In genomic region chr9:75762487-75762886, GRCm38 (mm10) we compare ENCODE assay signal across 9 mouse cellular contexts. TPM values are rescaled to one million over a fixed set of nuclear protein-coding genes. Genes with fewer than 3 reads are reported as not detected.
DNase-seq lines count a peak whose midpoint lies in the region; ATAC-seq and TF ChIP-seq lines count a peak whose summit lies in the region.
"Had no signal": no experiment of that assay in that cellular context is flagged by ENCODE, and none has a peak within 500 bp of the region (broad histone marks: within the 10 kb centered on the region; RNA-seq: fewer than 3 reads in every experiment).

No protein-coding gene starts in this region.

- H3K27me3 ChIP-seq in heart, adult 2 months (ENCODE audit: control insufficient read depth, insufficient read depth, low read length), result no peaks in the 10 kb centered on the region
- H3K27me3 ChIP-seq: hindbrain, embryonic 15.5 days had no signal

- TF ChIP-seq CTCF in heart, adult 2 months (IDR thresholded peaks at IDR 0.05), result peak; percentile 76

- ATAC-seq in erythroblast, adult 5-6 weeks (replicated peaks; ENCODE audit: low FRiP score, poor library complexity, severe bottlenecking), result no peak

- DNase-seq in heart, adult 2 months, result no peak
- DNase-seq in heart, postnatal 25 days (ENCODE audit: low spot score), result no peak
- peak; percentile 13 for DNase-seq in right cerebral cortex, adult 18-20 months
- DNase-seq in right cerebral cortex, postnatal 25 days, result no peak
- peak; percentile 77 for DNase-seq in embryo, embryonic 10.5 days (ENCODE audit: low spot score)
- peak; percentile 54 for DNase-seq in lung, postnatal 25 days (ENCODE audit: low spot score)
- DNase-seq in natural killer cell, adult 2 months (ENCODE audit: low spot score in 2 of 2), result no peak

- intact Hi-C loops in heart, adult 2 months (cut with DNase I), result loop anchor here (1.0 to 10.0 kb wide), 2 partner anchors 142 to 361 kb away; no protein-coding TSS in a partner anchor
- intact Hi-C loops in heart, postnatal 25 days (cut with DNase I), result loop anchor here (1.0 to 2.0 kb wide), 2 partner anchors 361 to 474 kb away; no protein-coding TSS in a partner anchor

- H3K79me2 ChIP-seq in heart, adult 2 months (replicated peaks; ENCODE audit: control insufficient read depth, insufficient read depth, low read length), result no peaks in the 10 kb centered on the region

- H3K4me3 ChIP-seq in heart, adult 2 months, result no peak overlapping the region
- H3K4me3 ChIP-seq: hindbrain, embryonic 15.5 days had no signal

- H3K9ac ChIP-seq in heart, adult 2 months (ENCODE audit: low read depth, low read length), result no peak overlapping the region
- H3K9ac ChIP-seq: hindbrain, embryonic 15.5 days had no signal

- no peak for TF ChIP-seq EP300 in heart, adult 2 months (IDR thresholded peaks at IDR 0.05; ENCODE audit: insufficient read depth, low read depth, low read length)

- WGBS in heart, adult 2 months, result 23% methylated on average over 5 of the region's 5 CpGs

- TF ChIP-seq POLR2A in heart, adult 2 months (IDR thresholded peaks at IDR 0.05; ENCODE audit: insufficient read depth, low read depth, low read length), result no peak

- no peak overlapping the region for H3K27ac ChIP-seq in heart, adult 2 months
- H3K27ac ChIP-seq: hindbrain, embryonic 15.5 days had no signal

- no peaks in the 10 kb centered on the region for H3K4me1 ChIP-seq in heart, adult 2 months (ENCODE audit: control insufficient read depth, insufficient read depth, low read length)
- H3K4me1 ChIP-seq: hindbrain, embryonic 15.5 days had no signal

- H3K36me3 ChIP-seq in heart, adult 2 months (ENCODE audit: control insufficient read depth, insufficient read depth, low read length), result no peaks in the 10 kb centered on the region
- H3K36me3 ChIP-seq: hindbrain, embryonic 15.5 days had no signal

RNA-seq across cellular contexts. Expression of gene Bmp5, which starts 12.7 kb away (rescaled TPM):
- under 1 TPM; 0.65 to 0.68 TPM for total RNA-seq in heart, adult 2 months (2021)
- 0.43 and 0.67 TPM in 2 replicates for polyA plus RNA-seq in heart, adult 2 months (2012; rRNA removed)
- 1 to 10 TPM in 1 of 2 experiments, under 1 TPM in 1; 0.98 to 1.0 TPM for total RNA-seq in heart, postnatal 25 days (2021)
- not detected in 2 replicates for total RNA-seq in erythroblast, adult 5-6 weeks (2015; ENCODE audit: low replicate concordance)
- total RNA-seq in erythroblast, adult 5-6 weeks (2017; ENCODE audit: low replicate concordance), result not detected in 2 replicates

Comparison
In these comparisons a context has a peak if more than half of its experiments do, and no peak if none do; other contexts are left out.
1. DNase-seq: peak in right cerebral cortex, adult 18-20 months (single experiment), embryo, embryonic 10.5 days (single experiment) and lung, postnatal 25 days (single experiment); none in heart, adult 2 months (0 of 2), heart, postnatal 25 days (single experiment), right cerebral cortex, postnatal 25 days (single experiment) and natural killer cell, adult 2 months (0 of 2).